Mouse (Mus musculus) spleen, adult 2 months (tissue): ENCODE measurements around the gene Atxn1.

ENCODE experiments used
- CTCF ChIP-seq: fragments of 200-500 bp; IDR thresholded peaks from 2 replicates; pipeline ENCODE4 v1.5.1; 2011; ENCODE audit warnings: mild to moderate bottlenecking, inconsistent platforms; ENCODE audit not compliant: insufficient read depth, insufficient read length, insufficient replicate concordance; ENCODE audit errors: extremely low read depth
- POLR2A ChIP-seq: fragments of 200-500 bp; IDR thresholded peaks from 2 replicates; pipeline ENCODE4 v1.6.1; 2011; ENCODE audit warnings: low read depth, low read length, inconsistent platforms

- TF ChIP-seq CTCF, result no peak
- TF ChIP-seq POLR2A, result no peak
Observed at GRCm38 (mm10) chr13:45505546-45505945, 459.3 kb downstream of the Atxn1 start.
